Mouse (Mus musculus): ENCODE data around the gene Pcdh15. TPM values are rescaled to one million over a fixed set of nuclear protein-coding genes. Genes with fewer than 3 reads are reported as not detected.

Gene Pcdh15
- polyA plus RNA-seq, 1 experiment: 2.0 TPM

DNA sequence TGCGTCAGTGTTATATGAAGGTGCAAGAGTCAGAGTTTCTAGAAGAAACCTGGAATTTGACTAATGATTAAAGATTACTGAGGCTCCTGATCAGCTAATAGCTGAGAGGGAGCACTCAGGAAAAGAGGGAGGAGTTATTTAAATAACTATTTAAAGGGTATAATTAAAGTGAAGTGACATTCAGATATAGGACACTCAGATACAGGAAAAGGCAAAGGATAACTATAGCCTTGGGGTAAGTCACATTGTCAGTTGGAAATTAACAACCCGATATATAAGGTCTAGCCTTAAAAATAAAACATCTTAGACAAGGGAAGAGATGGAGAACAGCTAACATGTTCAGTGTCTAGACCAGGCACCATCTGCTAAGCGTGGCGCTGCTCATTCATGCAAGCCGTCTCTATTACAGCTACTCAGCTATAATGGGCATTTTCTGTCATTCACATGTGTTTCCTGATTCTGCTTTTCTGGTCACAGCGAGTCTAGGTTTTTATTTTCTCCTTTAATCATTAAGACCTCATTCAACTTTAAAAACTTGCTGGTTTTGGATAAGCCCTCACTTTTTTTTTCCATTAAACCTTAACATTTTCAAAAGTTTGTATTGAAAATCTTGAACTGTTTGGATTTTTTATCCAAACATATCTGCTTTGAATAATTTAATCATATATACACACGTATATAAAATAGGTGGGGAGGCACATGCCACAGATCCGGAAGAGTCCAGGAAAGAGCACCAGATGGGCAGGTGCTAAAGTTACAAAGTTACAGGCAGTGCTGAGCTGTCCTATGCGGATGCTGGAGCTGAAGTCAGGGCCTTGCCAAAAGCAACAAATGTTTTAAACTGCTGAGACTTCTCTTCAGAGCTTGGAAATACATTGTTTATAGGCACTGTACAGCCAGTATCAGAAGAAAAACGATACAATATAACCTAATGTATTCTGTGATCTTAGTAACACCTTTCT, 1288.7 kb downstream of the Pcdh15 start:
- H3K4me3 ChIP-seq (ENCODE audit: control insufficient read depth, low read depth, low read length): no peak overlapping the region
- H3K4me1 ChIP-seq (ENCODE audit: control insufficient read depth, insufficient read depth, low read length): no peaks in the 10 kb centered on the region
- TF ChIP-seq CTCF (IDR thresholded peaks at IDR 0.05; ENCODE audit: control insufficient read depth, insufficient read depth, insufficient replicate concordance, low read depth, low read length) (no peak), POLR2A (IDR thresholded peaks at IDR 0.05; ENCODE audit: control insufficient read depth, low read depth, low read length) (no peak)
- H3K36me3 ChIP-seq (ENCODE audit: control insufficient read depth, insufficient read depth, low read length): no peaks in the 10 kb centered on the region
- H3K27ac ChIP-seq (ENCODE audit: control insufficient read depth, insufficient read depth, low read depth, low read length): no peak overlapping the region
- H3K27me3 ChIP-seq (ENCODE audit: control insufficient read depth, insufficient read depth, low read length): no peaks in the 10 kb centered on the region

DNA sequence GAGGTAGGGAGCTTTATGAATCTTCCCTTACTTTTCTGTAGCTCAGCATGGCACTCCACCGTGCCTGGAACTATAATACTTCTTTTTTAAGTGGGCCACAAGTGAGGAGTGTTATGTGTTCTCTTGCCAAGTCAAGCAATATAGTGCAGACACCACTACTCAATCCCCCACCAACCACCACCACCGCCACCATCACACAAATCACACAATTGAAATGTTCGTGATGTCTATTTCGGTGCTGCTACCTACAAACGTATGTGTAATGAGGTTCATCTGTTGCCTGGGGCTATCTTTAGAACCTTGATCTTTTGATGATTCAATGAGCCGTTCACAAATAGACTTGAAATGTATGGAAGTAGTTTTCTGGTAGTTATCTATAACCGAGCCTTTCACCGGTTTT, 1304.0 kb downstream of the Pcdh15 start:
- Histone ChIP-seq H3K27me3 (ENCODE audit: control insufficient read depth, insufficient read depth, low read length) (no peaks in the 10 kb centered on the region), H3K4me3 (ENCODE audit: control insufficient read depth, low read depth, low read length) (no peak overlapping the region), H3K4me1 (ENCODE audit: control insufficient read depth, insufficient read depth, low read length) (no peaks in the 10 kb centered on the region), H3K27ac (ENCODE audit: control insufficient read depth, insufficient read depth, low read depth, low read length) (no peak overlapping the region), H3K36me3 (ENCODE audit: control insufficient read depth, insufficient read depth, low read length) (no peaks in the 10 kb centered on the region)
- TF ChIP-seq CTCF (IDR thresholded peaks at IDR 0.05; ENCODE audit: control insufficient read depth, insufficient read depth, insufficient replicate concordance, low read depth, low read length): no peak
- TF ChIP-seq POLR2A (IDR thresholded peaks at IDR 0.05; ENCODE audit: control insufficient read depth, low read depth, low read length): no peak

DNA sequence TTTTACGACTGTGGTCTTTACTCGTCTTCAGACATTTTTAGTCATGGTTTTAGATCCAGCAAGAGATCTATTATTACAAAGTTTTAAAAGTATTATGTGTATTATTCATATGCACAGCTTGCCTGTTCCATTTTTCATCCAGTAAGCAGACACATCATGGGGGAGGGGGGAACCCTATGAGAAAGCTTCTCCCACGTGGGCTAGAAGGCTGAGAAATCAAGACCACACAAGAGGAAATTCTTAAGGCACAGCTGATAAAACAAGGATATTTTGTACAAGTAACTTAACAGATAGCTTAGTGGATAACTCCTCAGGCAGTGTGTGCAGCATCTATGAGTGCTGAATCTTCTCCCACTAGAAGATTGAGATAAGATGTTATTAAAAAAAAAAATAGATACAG, 1314.9 kb downstream of the Pcdh15 start:
- Histone ChIP-seq H3K4me1 (ENCODE audit: control insufficient read depth, insufficient read depth, low read length) (no peaks in the 10 kb centered on the region), H3K27me3 (ENCODE audit: control insufficient read depth, insufficient read depth, low read length) (no peaks in the 10 kb centered on the region), H3K4me3 (ENCODE audit: control insufficient read depth, low read depth, low read length) (no peak overlapping the region), H3K27ac (ENCODE audit: control insufficient read depth, insufficient read depth, low read depth, low read length) (no peak overlapping the region), H3K36me3 (ENCODE audit: control insufficient read depth, insufficient read depth, low read length) (no peaks in the 10 kb centered on the region)
- no peak for TF ChIP-seq POLR2A (IDR thresholded peaks at IDR 0.05; ENCODE audit: control insufficient read depth, low read depth, low read length)
- TF ChIP-seq CTCF (IDR thresholded peaks at IDR 0.05; ENCODE audit: control insufficient read depth, insufficient read depth, insufficient replicate concordance, low read depth, low read length): no peak

DNA sequence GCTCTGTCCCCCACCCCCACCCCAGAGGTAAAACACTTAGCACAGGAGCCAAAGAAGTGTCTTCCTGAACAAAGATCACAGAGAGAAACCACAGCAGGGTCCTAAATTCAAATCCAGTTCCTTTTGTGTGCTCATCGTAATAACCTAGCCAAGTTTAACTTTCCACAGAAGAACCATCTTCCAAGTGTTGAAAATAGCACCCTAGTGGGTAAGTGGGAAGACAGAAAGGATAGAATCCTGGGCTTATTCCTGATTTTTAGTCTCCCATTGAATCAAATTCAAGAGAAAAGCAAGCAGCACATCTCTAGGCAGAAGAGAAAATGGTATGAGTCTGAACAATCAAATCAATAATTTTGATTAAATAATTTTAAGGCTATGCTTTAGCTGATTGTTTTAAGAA, 1315.8 kb downstream of the Pcdh15 start:
- H3K4me3 ChIP-seq (ENCODE audit: control insufficient read depth, low read depth, low read length): no peak overlapping the region
- H3K36me3 ChIP-seq (ENCODE audit: control insufficient read depth, insufficient read depth, low read length): no peaks in the 10 kb centered on the region
- no peak overlapping the region for H3K27ac ChIP-seq (ENCODE audit: control insufficient read depth, insufficient read depth, low read depth, low read length)
- TF ChIP-seq POLR2A (IDR thresholded peaks at IDR 0.05; ENCODE audit: control insufficient read depth, low read depth, low read length) (no peak), CTCF (IDR thresholded peaks at IDR 0.05; ENCODE audit: control insufficient read depth, insufficient read depth, insufficient replicate concordance, low read depth, low read length) (no peak)
- no peaks in the 10 kb centered on the region for H3K4me1 ChIP-seq (ENCODE audit: control insufficient read depth, insufficient read depth, low read length)
- H3K27me3 ChIP-seq (ENCODE audit: control insufficient read depth, insufficient read depth, low read length): no peaks in the 10 kb centered on the region

DNA sequence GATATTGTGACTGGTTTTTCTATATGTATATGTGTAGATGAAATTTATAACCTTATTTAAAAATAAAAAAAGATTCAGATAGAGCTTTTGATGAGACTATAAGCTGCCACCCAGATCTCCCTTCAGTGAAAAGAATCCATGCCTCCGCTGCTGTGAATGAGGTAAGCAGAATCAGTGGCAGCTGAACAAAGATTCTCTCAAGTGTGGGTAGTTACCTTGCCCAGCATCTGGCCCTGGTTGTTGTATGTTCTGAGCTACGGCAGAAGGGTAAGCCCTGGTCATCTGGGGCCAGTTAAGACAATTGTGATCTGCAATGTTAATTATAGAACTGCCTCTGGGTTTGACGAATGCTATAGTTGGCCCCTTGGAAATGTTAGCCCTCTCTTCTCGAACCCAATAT, 1316.2 kb downstream of the Pcdh15 start:
- Histone ChIP-seq H3K4me1 (ENCODE audit: control insufficient read depth, insufficient read depth, low read length) (no peaks in the 10 kb centered on the region), H3K27me3 (ENCODE audit: control insufficient read depth, insufficient read depth, low read length) (no peaks in the 10 kb centered on the region), H3K4me3 (ENCODE audit: control insufficient read depth, low read depth, low read length) (no peak overlapping the region), H3K27ac (ENCODE audit: control insufficient read depth, insufficient read depth, low read depth, low read length) (no peak overlapping the region), H3K36me3 (ENCODE audit: control insufficient read depth, insufficient read depth, low read length) (no peaks in the 10 kb centered on the region)
- TF ChIP-seq POLR2A (IDR thresholded peaks at IDR 0.05; ENCODE audit: control insufficient read depth, low read depth, low read length) (no peak), CTCF (IDR thresholded peaks at IDR 0.05; ENCODE audit: control insufficient read depth, insufficient read depth, insufficient replicate concordance, low read depth, low read length) (no peak)

DNA sequence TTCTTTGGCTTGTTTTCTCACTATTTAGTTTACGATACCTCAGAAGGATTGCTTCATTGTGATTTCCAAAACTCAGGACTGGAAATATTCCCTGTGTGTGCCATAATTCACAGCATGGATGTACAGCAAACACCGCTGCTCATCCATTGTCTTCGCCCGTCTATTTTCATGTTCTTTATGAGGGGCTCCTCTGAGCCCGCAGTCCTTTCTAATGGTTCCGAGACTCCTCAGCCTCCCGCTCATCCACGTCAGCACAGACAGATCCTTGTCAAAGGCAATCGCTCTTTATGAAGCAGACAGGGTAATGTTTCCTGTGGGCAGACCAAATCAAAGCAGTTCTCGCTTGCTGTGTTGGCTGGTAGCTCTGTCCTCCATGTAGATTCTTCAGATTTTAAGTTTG, 1316.8 kb downstream of the Pcdh15 start:
- H3K36me3 ChIP-seq (ENCODE audit: control insufficient read depth, insufficient read depth, low read length): no peaks in the 10 kb centered on the region

DNA sequence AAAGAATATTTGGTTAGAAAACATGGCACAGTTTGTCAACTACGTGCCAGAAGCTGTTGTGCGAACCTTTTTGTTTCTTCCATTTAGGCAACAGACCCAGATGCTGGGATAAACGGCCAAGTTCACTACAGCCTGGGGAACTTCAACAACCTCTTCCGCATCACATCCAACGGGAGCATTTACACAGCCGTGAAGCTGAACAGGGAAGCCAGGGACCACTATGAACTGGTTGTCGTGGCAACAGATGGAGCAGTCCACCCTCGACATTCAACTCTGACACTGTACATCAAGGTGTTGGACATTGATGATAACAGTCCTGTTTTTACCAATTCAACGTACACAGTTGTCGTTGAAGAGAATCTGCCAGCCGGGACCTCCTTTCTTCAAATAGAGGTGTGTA, 1350.9 kb downstream of the Pcdh15 start:
- Histone ChIP-seq H3K27me3 (ENCODE audit: control insufficient read depth, insufficient read depth, low read length) (no peaks in the 10 kb centered on the region), H3K36me3 (ENCODE audit: control insufficient read depth, insufficient read depth, low read length) (no peaks in the 10 kb centered on the region), H3K4me1 (ENCODE audit: control insufficient read depth, insufficient read depth, low read length) (no peaks in the 10 kb centered on the region), H3K27ac (ENCODE audit: control insufficient read depth, insufficient read depth, low read depth, low read length) (no peak overlapping the region), H3K4me3 (ENCODE audit: control insufficient read depth, low read depth, low read length) (no peak overlapping the region)
- no peak for TF ChIP-seq POLR2A (IDR thresholded peaks at IDR 0.05; ENCODE audit: control insufficient read depth, low read depth, low read length)
- TF ChIP-seq CTCF (IDR thresholded peaks at IDR 0.05; ENCODE audit: control insufficient read depth, insufficient read depth, insufficient replicate concordance, low read depth, low read length): no peak

More for the DNA sequence above, 1316.8 kb downstream of the Pcdh15 start:
- no peak for TF ChIP-seq CTCF (IDR thresholded peaks at IDR 0.05; ENCODE audit: control insufficient read depth, insufficient read depth, insufficient replicate concordance, low read depth, low read length)
- H3K4me3 ChIP-seq (ENCODE audit: control insufficient read depth, low read depth, low read length): no peak overlapping the region
- H3K27me3 ChIP-seq (ENCODE audit: control insufficient read depth, insufficient read depth, low read length): no peaks in the 10 kb centered on the region
- no peak overlapping the region for H3K27ac ChIP-seq (ENCODE audit: control insufficient read depth, insufficient read depth, low read depth, low read length)
- no peaks in the 10 kb centered on the region for H3K4me1 ChIP-seq (ENCODE audit: control insufficient read depth, insufficient read depth, low read length)

Measured in testis, adult 2 months (tissue).